ENCODE assay signal across 14 mouse cellular contexts in genomic region chr15:27789325-27789724, GRCm38 (mm10).
DNase-seq lines count a peak whose midpoint lies in the region; ATAC-seq and TF ChIP-seq lines count a peak whose summit lies in the region.
"Had no signal": no experiment of that assay in that cellular context is flagged by ENCODE, and none has a peak within 500 bp of the region (broad histone marks: within the 10 kb centered on the region; RNA-seq: fewer than 3 reads in every experiment).

No protein-coding gene starts in this region.

- no peaks in the 10 kb centered on the region for H3K27me3 ChIP-seq in heart, embryonic 12.5 days (replicated peaks)
- peaks cover 5% of the 10 kb centered on the region for H3K27me3 ChIP-seq in midbrain, embryonic 12.5 days
- H3K27me3 ChIP-seq in midbrain, embryonic 11.5 days (ENCODE audit: control insufficient read depth, insufficient read depth, low read length) = no peaks in the 10 kb centered on the region
- H3K27me3 ChIP-seq in hindbrain, embryonic 16.5 days (replicated peaks; ENCODE audit: control insufficient read depth, insufficient read depth, low read length) = no peaks in the 10 kb centered on the region
- H3K27me3 ChIP-seq in stomach, postnatal 0 days (ENCODE audit: control insufficient read depth, insufficient read depth, low read length) = no peaks in the 10 kb centered on the region
- H3K27me3 ChIP-seq in thymus, adult 2 months (ENCODE audit: control insufficient read depth, insufficient read depth, low read length) = no peaks in the 10 kb centered on the region
- H3K27me3 ChIP-seq: Patski had no signal

- H3K4me2 ChIP-seq in heart, embryonic 12.5 days = no peak overlapping the region
- H3K4me2 ChIP-seq in midbrain, embryonic 12.5 days (replicated peaks) = no peak overlapping the region
- H3K4me2 ChIP-seq in midbrain, embryonic 11.5 days = no peak overlapping the region
- H3K4me2 ChIP-seq in hindbrain, embryonic 16.5 days (ENCODE audit: low read length) = no peak overlapping the region
- no peak overlapping the region for H3K4me2 ChIP-seq in stomach, postnatal 0 days (replicated peaks; ENCODE audit: low read depth)

- no peak overlapping the region for H3K4me3 ChIP-seq in heart, embryonic 12.5 days
- H3K4me3 ChIP-seq in midbrain, embryonic 12.5 days = no peak overlapping the region
- H3K4me3 ChIP-seq in midbrain, embryonic 11.5 days (ENCODE audit: low read depth, low read length) = no peak overlapping the region
- no peak overlapping the region for H3K4me3 ChIP-seq in hindbrain, embryonic 16.5 days (ENCODE audit: low read length)
- H3K4me3 ChIP-seq in stomach, postnatal 0 days (ENCODE audit: low read depth, low read length) = no peak overlapping the region
- H3K4me3 ChIP-seq in thymus, adult 2 months (ENCODE audit: control insufficient read depth, insufficient read depth, low read length) = no peak overlapping the region

- TF ChIP-seq POLR2A in thymus, adult 2 months (IDR thresholded peaks at IDR 0.05; ENCODE audit: control insufficient read depth, extremely low read depth, insufficient read depth, low read length, poor library complexity) = no peak

- no peak for TF ChIP-seq CTCF in stomach, postnatal 0 days (IDR thresholded peaks at IDR 0.05; ENCODE audit: low read depth)
- TF ChIP-seq CTCF in thymus, adult 2 months (IDR thresholded peaks at IDR 0.05; ENCODE audit: borderline replicate concordance, control insufficient read depth, extremely low read depth, insufficient read depth, low read length, poor library complexity) = no peak

- peaks cover 86% of the 10 kb centered on the region for H3K4me1 ChIP-seq in heart, embryonic 12.5 days (replicated peaks)
- peaks cover 78% of the 10 kb centered on the region for H3K4me1 ChIP-seq in midbrain, embryonic 12.5 days
- H3K4me1 ChIP-seq in midbrain, embryonic 11.5 days (ENCODE audit: control insufficient read depth, insufficient read depth, low read length) = peaks cover 20% of the 10 kb centered on the region
- H3K4me1 ChIP-seq in hindbrain, embryonic 16.5 days (ENCODE audit: control insufficient read depth, insufficient read depth, low read depth, low read length) = peaks cover 69% of the 10 kb centered on the region
- H3K4me1 ChIP-seq in stomach, postnatal 0 days (replicated peaks; ENCODE audit: control insufficient read depth, insufficient read depth) = peaks cover 7% of the 10 kb centered on the region
- peaks cover 26% of the 10 kb centered on the region for H3K4me1 ChIP-seq in thymus, adult 2 months (replicated peaks; ENCODE audit: control insufficient read depth, insufficient read depth, low read length)

- no peaks in the 10 kb centered on the region for H3K36me3 ChIP-seq in heart, embryonic 12.5 days
- H3K36me3 ChIP-seq in midbrain, embryonic 12.5 days = no peaks in the 10 kb centered on the region
- H3K36me3 ChIP-seq in midbrain, embryonic 11.5 days (ENCODE audit: control insufficient read depth, insufficient read depth, low read length) = no peaks in the 10 kb centered on the region
- no peaks in the 10 kb centered on the region for H3K36me3 ChIP-seq in hindbrain, embryonic 16.5 days (ENCODE audit: control insufficient read depth, insufficient read depth, low read length)
- no peaks in the 10 kb centered on the region for H3K36me3 ChIP-seq in stomach, postnatal 0 days (ENCODE audit: control insufficient read depth, insufficient read depth, low read length)
- H3K36me3 ChIP-seq in thymus, adult 2 months (ENCODE audit: control insufficient read depth, insufficient read depth, low read length) = no peaks in the 10 kb centered on the region

- H3K9me3 ChIP-seq in heart, embryonic 12.5 days (replicated peaks) = no peaks in the 10 kb centered on the region
- H3K9me3 ChIP-seq in midbrain, embryonic 12.5 days = no peaks in the 10 kb centered on the region
- no peaks in the 10 kb centered on the region for H3K9me3 ChIP-seq in midbrain, embryonic 11.5 days (ENCODE audit: control insufficient read depth, low read length)
- H3K9me3 ChIP-seq in hindbrain, embryonic 16.5 days (ENCODE audit: control insufficient read depth, low read length) = no peaks in the 10 kb centered on the region
- H3K9me3 ChIP-seq in stomach, postnatal 0 days (ENCODE audit: control insufficient read depth, low read length) = no peaks in the 10 kb centered on the region

- WGBS in heart, embryonic 12.5 days = 71% methylated on average over 3 of the region's 3 CpGs
- 80% methylated on average over 3 of the region's 3 CpGs for WGBS in midbrain, embryonic 12.5 days
- 76% methylated on average over 3 of the region's 3 CpGs for WGBS in midbrain, embryonic 11.5 days
- WGBS in hindbrain, embryonic 16.5 days = 48% methylated on average over 3 of the region's 3 CpGs
- WGBS in stomach, postnatal 0 days = 40% methylated on average over 3 of the region's 3 CpGs
- WGBS in thymus, adult 2 months = 93% methylated on average over 3 of the region's 3 CpGs

- no peak for DNase-seq in heart, adult 18-20 months
- DNase-seq in midbrain, embryonic 11.5 days (ENCODE audit: low spot score, missing footprints) = no peak
- DNase-seq in stomach, postnatal 0 days (ENCODE audit: low spot score) = no peak
- DNase-seq in thymus, adult 2 months = no peak
- DNase-seq: adrenal gland, postnatal 25 days; B cell, adult 2 months; cerebellum, postnatal 25 days; kidney, postnatal 10 days; liver had no signal

- H3K27ac ChIP-seq in heart, embryonic 12.5 days (ENCODE audit: poor library complexity, severe bottlenecking) = peak overlapping the region; percentile 85
- peak overlapping the region; percentile 78 for H3K27ac ChIP-seq in midbrain, embryonic 12.5 days (replicated peaks)
- no peak overlapping the region for H3K27ac ChIP-seq in midbrain, embryonic 11.5 days (ENCODE audit: low read depth, low read length)
- H3K27ac ChIP-seq in hindbrain, embryonic 16.5 days (ENCODE audit: low read depth, low read length) = peak overlapping the region; percentile 20
- 0 out of 2 replicates have a peak overlapping the region, but pooled peaks have one; percentile 49 for H3K27ac ChIP-seq in stomach, postnatal 0 days (replicated peaks)
- H3K27ac ChIP-seq in thymus, adult 2 months (ENCODE audit: control insufficient read depth, insufficient read depth, low read length) = no peak overlapping the region

- no peak for ATAC-seq in heart, embryonic 12.5 days (ENCODE audit: insufficient number of reproducible peaks, low FRiP score)
- no peak for ATAC-seq in midbrain, embryonic 12.5 days (ENCODE audit: low FRiP score, low read depth)
- no peak for ATAC-seq in midbrain, embryonic 11.5 days (ENCODE audit: low FRiP score)
- no peak for ATAC-seq in hindbrain, embryonic 16.5 days
- no peak for ATAC-seq in stomach, postnatal 0 days (ENCODE audit: low FRiP score, low TSS enrichment)
- ATAC-seq in erythroblast, adult 5-6 weeks (replicated peaks; ENCODE audit: low FRiP score, poor library complexity, severe bottlenecking) = no peak
- ATAC-seq: Patski had no signal

- no peak overlapping the region for H3K9ac ChIP-seq in heart, embryonic 12.5 days
- no peak overlapping the region for H3K9ac ChIP-seq in midbrain, embryonic 12.5 days (replicated peaks)
- no peak overlapping the region for H3K9ac ChIP-seq in midbrain, embryonic 11.5 days (ENCODE audit: low read length)
- H3K9ac ChIP-seq in hindbrain, embryonic 16.5 days (ENCODE audit: low read depth, low read length) = no peak overlapping the region
- no peak overlapping the region for H3K9ac ChIP-seq in stomach, postnatal 0 days (ENCODE audit: low read length)

- no peak for TF ChIP-seq EP300 in stomach, postnatal 0 days (optimal IDR thresholded peaks at IDR 0.05)

Comparison
In these comparisons a context has a peak if more than half of its experiments do, and no peak if none do; other contexts are left out.
1. H3K27ac ChIP-seq: peak in heart, embryonic 12.5 days (single experiment), midbrain, embryonic 12.5 days (single experiment), hindbrain, embryonic 16.5 days (single experiment) and stomach, postnatal 0 days (single experiment); none in midbrain, embryonic 11.5 days (single experiment) and thymus, adult 2 months (single experiment).